Mouse (Mus musculus) G1E (cell line): ENCODE results near the gene Cacnb4. TPM values are rescaled to one million over a fixed set of nuclear protein-coding genes. Genes with fewer than 3 reads are reported as not detected.

ENCODE experiments used
- ATAC-seq: 2 replicates; pipeline ENCODE4 v1.8.0; 2016; ENCODE audit warnings: mild to moderate bottlenecking; ENCODE audit not compliant: insufficient number of reproducible peaks, poor library complexity, low FRiP score, severe bottlenecking; ENCODE audit errors: extremely low read depth
- DNase-seq: peaks from one replicate; pipeline ENCODE4 v3.0.0; 2012; ENCODE audit warnings: low spot score
- H3K27me3 ChIP-seq: 2 replicates; pipeline ENCODE4 v1.6.1; 2012; ENCODE audit warnings: mild to moderate bottlenecking, low read length, inconsistent platforms; ENCODE audit not compliant: insufficient read depth
- H3K36me3 ChIP-seq: replicated peaks from 2 replicates; pipeline ENCODE3; 2012; ENCODE audit warnings: mild to moderate bottlenecking, inconsistent platforms
- H3K4me1 ChIP-seq: 2 replicates; pipeline ENCODE4 v1.6.1; 2012; ENCODE audit warnings: low read depth, low read length, inconsistent platforms, mixed read lengths; ENCODE audit not compliant: insufficient read depth
- H3K4me3 ChIP-seq: 2 replicates; pipeline ENCODE4 v1.5.1; 2012; ENCODE audit warnings: low read depth, mild to moderate bottlenecking, inconsistent platforms, low read length, moderate library complexity, mixed read lengths
- H3K9me3 ChIP-seq: replicated peaks from 2 replicates; pipeline ENCODE4 v1.6.1; 2012; ENCODE audit warnings: inconsistent platforms
- CTCF ChIP-seq: IDR thresholded peaks from 2 replicates; pipeline ENCODE4 v1.5.1; 2012; ENCODE audit warnings: low read depth, low read length, inconsistent platforms, mixed read lengths
- GATA1 ChIP-seq: IDR thresholded peaks from 2 replicates; pipeline ENCODE4 v1.6.1; 2012; ENCODE audit warnings: borderline replicate concordance, low read length, inconsistent platforms, mixed read lengths
- GATA2 ChIP-seq: IDR thresholded peaks from 2 replicates; pipeline ENCODE4 v1.6.1; 2012; ENCODE audit warnings: low read depth, low read length, inconsistent platforms, borderline replicate concordance
- POLR2AphosphoS5 ChIP-seq: IDR thresholded peaks from 2 replicates; pipeline ENCODE4 v1.6.1; 2012; ENCODE audit warnings: low read depth, low read length, inconsistent platforms; ENCODE audit not compliant: insufficient replicate concordance
- TAL1 ChIP-seq: conservative IDR thresholded peaks from 2 replicates; pipeline ENCODE4 v1.6.1; 2012; ENCODE audit warnings: low read depth, low read length, inconsistent platforms, mixed read lengths
- polyA plus RNA-seq: library from polyadenylated mRNA; stranded (reverse); fragments of >175 nt; gene quantifications from 2 replicates; pipeline ENCODE4 v1.2.3, GENCODE M21; 2012
- total RNA-seq, 2 experiments: library from RNA; stranded (forward) in 1 of 2; stranded (reverse) in 1 of 2; fragments of 200-1000 nt in 1 of 2; fragments of >200 nt in 1 of 2; fragmentation: Nextera tagmentation in 1 of 2; gene quantifications; 2 replicates each; pipeline ENCODE4 v1.2.3; 2014 to 2017

Cacnb4 gene
- total and polyA plus RNA-seq, 3 experiments: 0.01 to 0.15 (median 0.11) TPM

- H3K4me1 ChIP-seq: peaks cover 3% of the 10 kb centered on the region; the same call in 1 of the 2 replicates
- H3K9me3 ChIP-seq: no peaks in the 10 kb centered on the region
- no peaks in the 10 kb centered on the region for H3K27me3 ChIP-seq
- no peak overlapping the region for H3K4me3 ChIP-seq
- DNase-seq (no peak), ATAC-seq (no peak)
- peaks cover 59% of the 10 kb centered on the region for H3K36me3 ChIP-seq
- TF ChIP-seq GATA2: no peak
- TF ChIP-seq CTCF: no peak
- no peak for TF ChIP-seq GATA1
- TF ChIP-seq POLR2AphosphoS5: no peak
- TF ChIP-seq TAL1: no peak
Measured at GRCm38 (mm10) chr2:52412524-52413037, 264.1 kb downstream of the Cacnb4 start.

- ATAC-seq: no peak
- DNase-seq: no peak
- Histone ChIP-seq H3K36me3 (peaks cover 78% of the 10 kb centered on the region), H3K4me3 (no peak overlapping the region), H3K27me3 (no peaks in the 10 kb centered on the region), H3K9me3 (no peaks in the 10 kb centered on the region), H3K4me1 (peaks cover 10% of the 10 kb centered on the region)
- TF ChIP-seq GATA1: no peak
- no peak for TF ChIP-seq TAL1
- TF ChIP-seq POLR2AphosphoS5: no peak
- no peak for TF ChIP-seq CTCF
- TF ChIP-seq GATA2: no peak
Measured at GRCm38 (mm10) chr2:52406480-52406879, 270.2 kb downstream of the Cacnb4 start.

- Histone ChIP-seq H3K9me3 (no peaks in the 10 kb centered on the region), H3K4me1 (peaks cover 10% of the 10 kb centered on the region), H3K36me3 (peaks cover 70% of the 10 kb centered on the region), H3K4me3 (no peak overlapping the region), H3K27me3 (no peaks in the 10 kb centered on the region)
- no peak for DNase-seq
- no peak for ATAC-seq
- TF ChIP-seq GATA1 (no peak), CTCF (no peak), TAL1 (no peak), GATA2 (no peak), POLR2AphosphoS5 (no peak)
Measured at GRCm38 (mm10) chr2:52405238-52405637, 271.4 kb downstream of the Cacnb4 start.

- no peak for TF ChIP-seq CTCF
- TF ChIP-seq TAL1: no peak
- TF ChIP-seq GATA2: no peak
- no peak for TF ChIP-seq POLR2AphosphoS5
- TF ChIP-seq GATA1: no peak
- Histone ChIP-seq H3K4me3 (no peak overlapping the region), H3K9me3 (no peaks in the 10 kb centered on the region), H3K4me1 (peaks cover 5% of the 10 kb centered on the region; the same call in 1 of the 2 replicates), H3K27me3 (peaks cover 6% of the 10 kb centered on the region; the same call in 1 of the 2 replicates), H3K36me3 (peaks cover 6% of the 10 kb centered on the region)
- DNase-seq (no peak), ATAC-seq (no peak)
Measured at GRCm38 (mm10) chr2:52394529-52394928, 282.1 kb downstream of the Cacnb4 start.

- no peak for TF ChIP-seq GATA2
- no peak for TF ChIP-seq POLR2AphosphoS5
- no peak for TF ChIP-seq CTCF
- TF ChIP-seq TAL1: no peak
- TF ChIP-seq GATA1: no peak
- no peak for DNase-seq
- H3K4me3 ChIP-seq: no peak overlapping the region
- ATAC-seq: no peak
- H3K9me3 ChIP-seq: no peaks in the 10 kb centered on the region
- no peaks in the 10 kb centered on the region for H3K36me3 ChIP-seq
- H3K4me1 ChIP-seq: peaks cover 5% of the 10 kb centered on the region; the same call in 1 of the 2 replicates
- H3K27me3 ChIP-seq: peaks cover 10% of the 10 kb centered on the region; the same call in 1 of the 2 replicates
Measured at GRCm38 (mm10) chr2:52390415-52390975, 286.1 kb downstream of the Cacnb4 start.

GRCm38 (mm10) chr2:52389975-52390374 lies 286.7 kb downstream of the Cacnb4 start:
- H3K36me3 ChIP-seq: no peaks in the 10 kb centered on the region
- H3K27me3 ChIP-seq: peaks cover 10% of the 10 kb centered on the region; the same call in 1 of the 2 replicates
- H3K4me3 ChIP-seq: no peak overlapping the region
- DNase-seq: no peak
- H3K4me1 ChIP-seq: peaks cover 5% of the 10 kb centered on the region; the same call in 1 of the 2 replicates
- ATAC-seq: no peak
- TF ChIP-seq GATA2 (no peak), GATA1 (no peak), TAL1 (no peak), CTCF (no peak), POLR2AphosphoS5 (no peak)
- no peaks in the 10 kb centered on the region for H3K9me3 ChIP-seq

GRCm38 (mm10) chr2:52386451-52386850 lies 290.2 kb downstream of the Cacnb4 start:
- Histone ChIP-seq H3K4me1 (peaks cover 5% of the 10 kb centered on the region; the same call in 1 of the 2 replicates), H3K9me3 (no peaks in the 10 kb centered on the region), H3K27me3 (peaks cover 10% of the 10 kb centered on the region; the same call in 1 of the 2 replicates), H3K36me3 (no peaks in the 10 kb centered on the region), H3K4me3 (no peak overlapping the region)
- TF ChIP-seq GATA2: no peak
- no peak for TF ChIP-seq CTCF
- no peak for TF ChIP-seq GATA1
- no peak for TF ChIP-seq POLR2AphosphoS5
- no peak for TF ChIP-seq TAL1
- ATAC-seq (no peak), DNase-seq (no peak)
